Mouse (Mus musculus): ENCODE measurements at regions not wholly inside any gene's neighbourhood (a gene's known extent, or its start where the extent isn't known, plus 50 kb on each side); places are given as distances from the start of the nearest gene placed in this dataset.

DNA sequence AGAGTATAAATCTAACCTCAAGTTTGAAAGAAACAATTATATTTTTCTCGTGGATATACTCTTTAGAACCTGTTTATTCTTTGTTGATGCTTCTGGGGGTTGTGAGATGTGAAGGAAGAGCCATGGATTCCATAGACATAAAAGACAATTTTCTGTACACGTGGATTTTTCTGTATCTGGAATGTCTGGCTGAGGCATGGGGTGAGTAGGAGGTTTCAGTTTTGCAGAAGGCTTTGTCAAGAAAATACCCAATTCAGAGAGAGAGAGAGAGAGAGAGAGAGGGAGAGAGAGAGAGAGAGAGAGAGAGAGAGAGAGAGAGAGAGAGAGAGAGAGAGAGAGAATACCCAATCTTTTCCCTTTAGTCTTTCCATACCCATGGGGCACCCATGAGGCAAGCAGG is 315.0 kb upstream of the Xylt1 start:
- Histone ChIP-seq H3K27me3 (ENCODE audit: control insufficient read depth, insufficient read depth, insufficient read length) (no peaks in the 10 kb centered on the region), H3ac (ENCODE audit: control insufficient read depth, insufficient read length, low read depth) (no peak overlapping the region), H3K79me3 (ENCODE audit: low read depth) (no peaks in the 10 kb centered on the region), H3K79me2 (ENCODE audit: control insufficient read depth, insufficient read depth) (no peaks in the 10 kb centered on the region), H3K36me3 (ENCODE audit: control insufficient read depth, insufficient read depth) (no peaks in the 10 kb centered on the region), H3K4me3 (ENCODE audit: insufficient read depth, poor library complexity, severe bottlenecking) (no peak overlapping the region)
- no peak for TF ChIP-seq MYOG (IDR thresholded peaks at IDR 0.05; ENCODE audit: control insufficient read depth, extremely low read depth, insufficient read length)

- H3K4me3 ChIP-seq (ENCODE audit: insufficient read depth, poor library complexity, severe bottlenecking): no peak overlapping the region
- H3K79me2 ChIP-seq (ENCODE audit: control insufficient read depth, insufficient read depth): no peaks in the 10 kb centered on the region
- H3K27me3 ChIP-seq (ENCODE audit: control insufficient read depth, insufficient read depth, insufficient read length): no peaks in the 10 kb centered on the region
- no peak overlapping the region for H3ac ChIP-seq (ENCODE audit: control insufficient read depth, insufficient read length, low read depth)
- TF ChIP-seq CTCF (IDR thresholded peaks at IDR 0.05; ENCODE audit: control insufficient read depth, insufficient read depth, insufficient read length): no peak
- TF ChIP-seq USF1 (IDR thresholded peaks at IDR 0.05; ENCODE audit: low read depth): peak; percentile 63
- no peak for TF ChIP-seq MYOD1 (IDR thresholded peaks at IDR 0.05; ENCODE audit: control insufficient read depth, insufficient read length, low read depth)
- TF ChIP-seq CEBPB (IDR thresholded peaks at IDR 0.05; ENCODE audit: low read depth): no peak
- TF ChIP-seq MAX (IDR thresholded peaks at IDR 0.05): no peak
- TF ChIP-seq MYOG (IDR thresholded peaks at IDR 0.05; ENCODE audit: control insufficient read depth, extremely low read depth, insufficient read length): no peak
- peak; percentile 94 for TF ChIP-seq FOSL1 (IDR thresholded peaks at IDR 0.05; ENCODE audit: insufficient read depth, low read length, poor library complexity, severe bottlenecking)
- no peaks in the 10 kb centered on the region for H3K79me3 ChIP-seq (ENCODE audit: low read depth)
- H3K36me3 ChIP-seq (ENCODE audit: control insufficient read depth, insufficient read depth): no peaks in the 10 kb centered on the region
These were observed 289.7 kb upstream of the Xylt1 start for GRCm38 (mm10) chr7:117090911-117091550.

DNA sequence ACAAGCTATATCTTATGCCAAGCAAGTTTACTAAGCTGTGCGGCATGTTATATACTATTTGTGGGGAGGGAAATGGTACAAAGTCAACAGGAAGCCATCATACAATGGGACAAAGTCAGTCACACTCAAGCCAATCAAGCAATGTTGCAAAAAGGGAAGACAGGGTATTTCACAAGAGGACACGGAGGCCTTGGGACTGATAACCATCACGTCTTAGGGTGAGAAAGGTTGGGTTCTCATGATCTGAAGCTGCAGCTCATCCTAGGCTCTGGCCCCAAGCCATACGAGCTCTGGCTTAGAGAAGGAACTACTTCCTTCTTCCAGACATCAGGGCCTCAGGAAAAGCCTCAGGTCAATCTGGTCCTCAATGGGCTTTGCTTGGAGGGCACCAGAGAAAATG is 287.9 kb upstream of the Xylt1 start:
- H3ac ChIP-seq (ENCODE audit: control insufficient read depth, insufficient read length, low read depth): no peak overlapping the region
- no peaks in the 10 kb centered on the region for H3K79me3 ChIP-seq (ENCODE audit: low read depth)
- H3K4me3 ChIP-seq (ENCODE audit: insufficient read depth, poor library complexity, severe bottlenecking): no peak overlapping the region
- H3K27me3 ChIP-seq (ENCODE audit: control insufficient read depth, insufficient read depth, insufficient read length): no peaks in the 10 kb centered on the region
- TF ChIP-seq CTCF (IDR thresholded peaks at IDR 0.05; ENCODE audit: control insufficient read depth, insufficient read depth, insufficient read length): no peak
- TF ChIP-seq CEBPB (IDR thresholded peaks at IDR 0.05; ENCODE audit: low read depth): no peak
- TF ChIP-seq FOSL1 (IDR thresholded peaks at IDR 0.05; ENCODE audit: insufficient read depth, low read length, poor library complexity, severe bottlenecking): no peak
- no peak for TF ChIP-seq MYOG (IDR thresholded peaks at IDR 0.05; ENCODE audit: control insufficient read depth, extremely low read depth, insufficient read length)
- no peak for TF ChIP-seq MAX (IDR thresholded peaks at IDR 0.05)
- no peak for TF ChIP-seq USF1 (IDR thresholded peaks at IDR 0.05; ENCODE audit: low read depth)
- TF ChIP-seq MYOD1 (IDR thresholded peaks at IDR 0.05; ENCODE audit: control insufficient read depth, insufficient read length, low read depth): no peak
- H3K79me2 ChIP-seq (ENCODE audit: control insufficient read depth, insufficient read depth): no peaks in the 10 kb centered on the region
- no peaks in the 10 kb centered on the region for H3K36me3 ChIP-seq (ENCODE audit: control insufficient read depth, insufficient read depth)

DNA sequence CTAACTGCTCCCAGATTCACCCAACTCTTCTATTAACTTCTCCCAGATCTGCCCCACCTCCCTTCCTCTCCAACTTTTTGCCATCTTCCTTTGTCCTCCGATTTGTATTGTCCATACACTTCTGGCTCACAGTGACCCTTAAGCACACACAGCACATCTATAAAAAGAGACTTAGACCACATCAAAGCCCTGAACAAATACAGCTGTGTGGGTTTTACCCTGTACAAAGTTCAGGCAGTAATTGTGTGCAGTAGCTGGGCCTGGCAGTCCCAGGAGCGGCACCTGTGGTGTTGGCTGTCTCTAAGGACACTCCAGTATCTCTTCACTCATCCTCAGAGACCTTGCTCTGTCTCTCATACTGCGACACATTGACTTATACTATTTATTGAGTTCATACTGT is 283.2 kb upstream of the Xylt1 start:
- no peaks in the 10 kb centered on the region for H3K79me2 ChIP-seq (ENCODE audit: control insufficient read depth, insufficient read depth)
- no peak for TF ChIP-seq USF1 (IDR thresholded peaks at IDR 0.05; ENCODE audit: low read depth)
- no peak for TF ChIP-seq CEBPB (IDR thresholded peaks at IDR 0.05; ENCODE audit: low read depth)
- no peak for TF ChIP-seq FOSL1 (IDR thresholded peaks at IDR 0.05; ENCODE audit: insufficient read depth, low read length, poor library complexity, severe bottlenecking)
- no peak for TF ChIP-seq CTCF (IDR thresholded peaks at IDR 0.05; ENCODE audit: control insufficient read depth, insufficient read depth, insufficient read length)
- no peak for TF ChIP-seq MAX (IDR thresholded peaks at IDR 0.05)
- no peak for TF ChIP-seq MYOG (IDR thresholded peaks at IDR 0.05; ENCODE audit: control insufficient read depth, extremely low read depth, insufficient read length)
- no peak for TF ChIP-seq MYOD1 (IDR thresholded peaks at IDR 0.05; ENCODE audit: control insufficient read depth, insufficient read length, low read depth)
- H3K36me3 ChIP-seq (ENCODE audit: control insufficient read depth, insufficient read depth): no peaks in the 10 kb centered on the region
- H3K27me3 ChIP-seq (ENCODE audit: control insufficient read depth, insufficient read depth, insufficient read length): no peaks in the 10 kb centered on the region
- no peak overlapping the region for H3ac ChIP-seq (ENCODE audit: control insufficient read depth, insufficient read length, low read depth)
- H3K4me3 ChIP-seq (ENCODE audit: insufficient read depth, poor library complexity, severe bottlenecking): no peak overlapping the region
- H3K79me3 ChIP-seq (ENCODE audit: low read depth): no peaks in the 10 kb centered on the region

DNA sequence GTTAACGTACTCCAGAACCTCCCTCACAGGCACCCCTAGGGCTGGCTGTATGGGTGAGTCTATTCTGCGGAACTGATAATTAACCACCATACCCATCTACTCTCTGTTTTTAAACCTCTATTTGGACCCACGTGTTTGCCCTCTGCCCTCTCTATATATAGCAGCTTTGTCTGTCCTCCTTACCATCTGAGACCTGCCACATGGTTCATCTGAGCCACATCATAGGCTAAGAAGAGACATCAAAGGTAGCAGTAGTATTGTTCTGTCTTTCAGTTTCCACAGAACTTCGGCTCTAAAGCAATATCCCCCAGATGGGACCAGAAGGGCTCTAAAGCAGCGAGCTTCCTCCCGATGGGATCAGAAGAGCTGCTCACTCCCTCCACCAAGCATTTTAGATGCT is 281.7 kb upstream of the Xylt1 start:
- no peaks in the 10 kb centered on the region for H3K27me3 ChIP-seq (ENCODE audit: control insufficient read depth, insufficient read depth, insufficient read length)
- no peak overlapping the region for H3K4me3 ChIP-seq (ENCODE audit: insufficient read depth, poor library complexity, severe bottlenecking)
- no peaks in the 10 kb centered on the region for H3K79me3 ChIP-seq (ENCODE audit: low read depth)
- TF ChIP-seq USF1 (IDR thresholded peaks at IDR 0.05; ENCODE audit: low read depth): no peak
- TF ChIP-seq MYOG (IDR thresholded peaks at IDR 0.05; ENCODE audit: control insufficient read depth, extremely low read depth, insufficient read length): no peak
- TF ChIP-seq CTCF (IDR thresholded peaks at IDR 0.05; ENCODE audit: control insufficient read depth, insufficient read depth, insufficient read length): no peak
- no peak for TF ChIP-seq FOSL1 (IDR thresholded peaks at IDR 0.05; ENCODE audit: insufficient read depth, low read length, poor library complexity, severe bottlenecking)
- no peak for TF ChIP-seq CEBPB (IDR thresholded peaks at IDR 0.05; ENCODE audit: low read depth)
- no peak for TF ChIP-seq MYOD1 (IDR thresholded peaks at IDR 0.05; ENCODE audit: control insufficient read depth, insufficient read length, low read depth)
- no peak for TF ChIP-seq MAX (IDR thresholded peaks at IDR 0.05)
- H3ac ChIP-seq (ENCODE audit: control insufficient read depth, insufficient read length, low read depth): no peak overlapping the region
- H3K36me3 ChIP-seq (ENCODE audit: control insufficient read depth, insufficient read depth): no peaks in the 10 kb centered on the region
- H3K79me2 ChIP-seq (ENCODE audit: control insufficient read depth, insufficient read depth): no peaks in the 10 kb centered on the region

DNA sequence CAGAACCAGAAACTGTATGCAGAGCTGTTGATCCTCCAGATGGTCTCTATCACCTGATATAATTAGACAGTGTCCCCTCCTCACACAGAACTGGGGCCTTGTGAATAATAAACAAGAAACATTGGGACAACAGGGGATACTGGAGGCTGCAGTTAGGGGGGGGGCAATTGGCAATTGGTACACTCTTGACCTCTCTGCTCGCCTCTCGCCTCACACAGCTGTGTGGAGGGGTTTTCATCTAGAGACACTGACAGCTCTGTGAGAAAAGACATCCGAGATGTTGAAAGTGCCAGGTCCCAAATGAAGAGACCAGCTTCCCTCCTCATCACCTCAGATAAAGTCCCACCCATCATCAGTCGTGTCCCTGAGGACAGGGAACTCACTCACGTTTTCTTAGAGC is 277.7 kb upstream of the Xylt1 start:
- Histone ChIP-seq H3K79me3 (ENCODE audit: low read depth) (no peaks in the 10 kb centered on the region), H3K27me3 (ENCODE audit: control insufficient read depth, insufficient read depth, insufficient read length) (no peaks in the 10 kb centered on the region), H3K36me3 (ENCODE audit: control insufficient read depth, insufficient read depth) (no peaks in the 10 kb centered on the region), H3ac (ENCODE audit: control insufficient read depth, insufficient read length, low read depth) (no peak overlapping the region), H3K4me3 (ENCODE audit: insufficient read depth, poor library complexity, severe bottlenecking) (no peak overlapping the region), H3K79me2 (ENCODE audit: control insufficient read depth, insufficient read depth) (no peaks in the 10 kb centered on the region)
- no peak for TF ChIP-seq FOSL1 (IDR thresholded peaks at IDR 0.05; ENCODE audit: insufficient read depth, low read length, poor library complexity, severe bottlenecking)
- TF ChIP-seq MYOG (IDR thresholded peaks at IDR 0.05; ENCODE audit: control insufficient read depth, extremely low read depth, insufficient read length): no peak
- no peak for TF ChIP-seq MAX (IDR thresholded peaks at IDR 0.05)
- TF ChIP-seq CTCF (IDR thresholded peaks at IDR 0.05; ENCODE audit: control insufficient read depth, insufficient read depth, insufficient read length): no peak
- TF ChIP-seq CEBPB (IDR thresholded peaks at IDR 0.05; ENCODE audit: low read depth): no peak
- TF ChIP-seq MYOD1 (IDR thresholded peaks at IDR 0.05; ENCODE audit: control insufficient read depth, insufficient read length, low read depth): no peak
- TF ChIP-seq USF1 (IDR thresholded peaks at IDR 0.05; ENCODE audit: low read depth): no peak

Data from C2C12 (cell line).